Mouse (Mus musculus): Measurements from ENCODE around the gene Ltf.

DNA sequence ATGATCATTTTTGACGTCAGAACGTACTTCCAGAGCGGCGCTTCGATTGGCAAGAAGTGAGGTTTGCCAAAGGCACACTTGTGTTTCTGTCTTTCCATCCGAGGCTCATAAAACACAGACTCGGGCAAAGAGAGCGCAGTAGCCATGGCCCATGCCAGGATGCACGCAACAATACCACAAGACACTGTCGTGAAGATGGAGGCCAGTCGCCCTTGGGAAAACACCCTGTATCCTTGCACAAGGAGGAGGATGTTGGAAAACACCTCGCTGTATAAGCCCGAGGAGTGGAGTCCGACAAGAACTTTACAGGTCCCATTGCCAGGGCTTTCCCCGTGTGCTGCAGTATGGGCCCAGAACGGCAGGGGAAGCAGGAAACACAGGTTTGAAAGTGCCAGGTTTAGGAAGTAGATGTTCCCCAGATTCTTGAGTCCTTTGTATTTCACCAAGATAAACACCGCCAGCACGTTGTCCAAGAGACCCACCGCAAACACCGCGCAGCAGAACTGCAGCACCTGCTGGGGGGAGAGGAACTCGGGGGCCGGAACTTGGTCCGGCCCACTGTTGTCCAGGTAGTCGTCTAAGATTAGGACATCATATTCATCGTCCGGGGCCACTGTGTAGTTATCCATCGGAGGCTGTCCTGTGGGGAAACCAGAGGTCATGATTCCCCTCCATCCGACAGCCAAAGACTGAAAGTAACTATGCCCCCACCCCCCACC, 36.9 kb downstream of the Ltf start:
- TF ChIP-seq CTCF (IDR thresholded peaks at IDR 0.05) (no peak), EP300 (IDR thresholded peaks at IDR 0.05) (no peak)
